Mouse (Mus musculus) heart, adult 8-10 months (tissue): Measurements from ENCODE around the gene Osbp2. TPM values are rescaled to one million over a fixed set of nuclear protein-coding genes. Genes with fewer than 3 reads are reported as not detected.

ENCODE experiments used
- DNase-seq: peaks from one replicate; pipeline ENCODE4 v3.0.0; 2022; ENCODE audit warnings: low spot score
- total RNA-seq, 4 experiments: library from RNA; stranded (reverse); gene quantifications; 2 replicates each; pipeline ENCODE4 v1.2.4; 2022

Gene Osbp2
- total RNA-seq, 4 experiments from 2014 or later = 17.0 to 22.2 (median 20.1) TPM

- no peak for DNase-seq
Observed at GRCm38 (mm10) chr11:3761339-3761738, 102.4 kb downstream of the Osbp2 start.

GRCm38 (mm10) chr11:3759433-3759832 lies 104.3 kb downstream of the Osbp2 start:
- no peak for DNase-seq

DNA sequence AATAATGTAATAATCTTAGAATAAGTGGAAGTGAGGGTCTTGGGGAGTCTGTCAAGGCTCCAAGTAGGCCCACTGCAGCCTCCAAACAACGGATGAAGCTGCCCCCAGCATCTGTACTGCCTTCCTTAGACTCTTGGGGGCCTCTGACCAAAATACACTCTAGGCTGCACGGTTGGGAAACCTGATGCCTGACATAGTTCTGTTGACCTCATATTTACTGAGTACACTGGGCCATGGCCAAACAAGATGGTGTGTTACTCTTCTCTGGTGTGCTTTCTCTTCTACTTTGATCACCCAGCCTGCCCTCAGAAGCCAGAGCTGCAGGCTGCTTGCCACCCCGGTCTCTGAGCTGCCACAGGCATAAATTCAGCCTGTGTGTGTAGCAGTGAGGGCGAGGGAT lies 108.4 kb downstream of the Osbp2 start:
- no peak for DNase-seq

- no peak for DNase-seq
Observed at GRCm38 (mm10) chr11:3754685-3755084, 109.0 kb downstream of the Osbp2 start.

- DNase-seq = no peak
Observed at GRCm38 (mm10) chr11:3753897-3754296, 109.8 kb downstream of the Osbp2 start.

GRCm38 (mm10) chr11:3752766-3753165 lies 110.9 kb downstream of the Osbp2 start:
- DNase-seq = no peak

DNA sequence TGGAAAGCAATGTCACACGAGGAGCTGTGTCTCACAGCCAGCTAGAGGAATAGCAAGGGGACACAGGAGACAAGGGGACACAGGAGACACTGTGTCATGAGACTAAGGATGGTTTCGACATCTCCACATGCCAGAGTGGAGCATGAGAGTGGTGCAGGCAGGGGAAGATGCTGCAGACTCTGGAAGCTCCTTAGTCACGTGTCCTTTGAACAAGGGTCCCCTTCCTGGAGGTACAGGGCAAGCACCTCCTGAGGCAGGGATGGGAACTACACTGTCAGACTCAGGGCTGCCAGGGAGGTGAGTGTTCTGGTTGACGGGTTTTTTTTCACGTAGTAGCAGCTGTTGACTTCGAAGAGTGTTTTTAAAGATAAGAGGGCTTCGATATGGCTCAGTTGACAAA lies 113.9 kb downstream of the Osbp2 start:
- DNase-seq = no peak

- DNase-seq = no peak
Observed at GRCm38 (mm10) chr11:3742449-3742848, 121.3 kb downstream of the Osbp2 start.

DNA sequence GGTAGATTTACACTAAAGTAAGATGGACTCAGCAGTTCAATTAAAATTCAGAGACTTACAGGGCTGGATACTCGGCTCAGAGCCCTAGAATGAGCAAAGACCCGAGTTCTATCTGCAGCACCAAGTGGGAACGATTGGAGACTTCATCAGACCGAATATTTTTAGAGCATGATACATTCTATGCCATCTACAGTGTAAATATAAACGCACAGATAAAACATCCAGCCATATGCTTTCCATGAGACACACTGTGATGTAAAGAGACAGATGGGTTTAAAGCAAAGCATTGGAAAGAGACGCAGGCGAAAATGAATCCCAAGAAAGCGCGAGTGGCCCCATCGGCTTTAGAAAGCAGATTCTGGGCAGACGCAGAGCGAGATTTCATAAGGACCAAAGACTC lies 122.5 kb downstream of the Osbp2 start:
- no peak for DNase-seq

DNA sequence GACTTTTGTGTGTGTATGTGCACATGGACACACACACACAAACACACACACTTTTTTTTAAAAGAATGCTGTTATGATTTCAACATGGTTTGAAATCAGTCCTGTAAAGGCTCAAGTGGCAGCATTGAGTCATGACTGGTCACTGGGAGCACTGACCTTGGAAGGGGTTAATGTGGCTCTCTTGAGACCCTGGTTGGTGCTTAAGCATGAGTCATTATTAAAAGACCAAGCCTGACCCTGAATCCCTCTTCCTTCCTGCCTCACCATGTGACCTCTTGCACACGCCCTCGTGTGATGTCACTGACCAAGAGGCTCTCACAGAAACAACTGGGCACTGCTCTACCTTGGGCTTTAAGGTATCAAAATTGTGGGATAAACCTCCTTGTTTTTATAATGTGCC lies 124.9 kb downstream of the Osbp2 start:
- no peak for DNase-seq

DNA sequence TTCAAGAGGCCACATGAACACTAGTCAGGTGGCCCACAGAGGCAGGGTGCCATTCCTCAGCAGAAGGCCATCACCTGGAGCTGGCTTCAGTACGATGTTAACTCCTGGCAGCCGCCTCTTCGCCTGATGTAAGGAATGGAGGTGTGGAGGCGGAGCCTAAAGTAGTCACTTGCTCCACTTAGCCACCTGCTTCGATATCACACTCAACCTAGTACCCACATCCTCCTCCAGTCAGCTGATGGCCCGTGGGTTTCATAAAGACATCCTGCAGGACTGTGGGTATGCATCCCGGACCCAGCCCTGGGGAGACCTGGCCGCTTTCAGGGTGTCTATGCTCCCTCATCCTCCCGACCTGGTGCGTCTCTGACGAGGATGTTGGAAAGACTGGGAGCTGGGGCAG lies 128.0 kb downstream of the Osbp2 start:
- no peak for DNase-seq

- no peak for DNase-seq
Observed at GRCm38 (mm10) chr11:3733933-3734636, 129.6 kb downstream of the Osbp2 start.

DNA sequence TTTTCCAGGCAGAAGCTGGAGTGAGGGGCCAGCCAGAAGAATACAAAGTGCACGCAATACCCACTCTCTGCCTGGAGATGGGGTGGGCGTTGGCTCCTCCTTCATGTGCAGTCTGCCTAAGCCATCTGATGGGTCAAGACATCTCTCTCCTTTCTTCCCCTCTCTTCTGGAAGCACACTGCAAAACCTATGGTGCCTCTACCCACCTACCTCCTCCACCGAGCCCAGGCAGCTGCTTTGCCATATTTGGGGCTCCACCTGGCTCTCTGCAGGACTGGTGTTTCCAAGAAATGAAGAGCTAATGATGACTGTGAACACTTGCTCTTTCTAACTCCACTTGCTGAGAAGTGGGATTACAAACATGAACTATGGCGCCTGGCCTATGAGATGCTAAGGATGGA lies 132.2 kb downstream of the Osbp2 start:
- DNase-seq = no peak

- DNase-seq = no peak
Observed at GRCm38 (mm10) chr11:3727438-3728105, 136.1 kb downstream of the Osbp2 start.

GRCm38 (mm10) chr11:3725331-3726054 lies 138.2 kb downstream of the Osbp2 start:
- DNase-seq = no peak

DNA sequence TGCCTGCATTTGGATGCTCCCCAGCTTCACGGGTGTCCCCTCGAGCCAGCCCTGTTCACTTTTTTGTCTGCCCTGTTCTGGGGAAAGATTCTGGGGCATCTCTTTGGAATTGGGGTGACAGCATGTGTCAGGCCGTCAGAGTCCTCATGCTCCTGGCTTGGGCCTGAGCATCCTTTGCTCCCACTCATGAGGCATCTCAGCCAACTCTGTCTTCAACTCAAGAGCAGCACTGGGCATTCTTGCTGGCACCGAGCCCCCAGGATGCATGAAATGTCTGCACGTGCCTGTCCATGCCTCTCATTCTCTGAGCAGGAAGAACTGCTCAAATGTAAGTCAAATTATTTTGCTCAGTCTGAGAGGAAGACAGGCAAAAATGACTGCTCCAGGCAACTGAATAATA lies 139.0 kb downstream of the Osbp2 start:
- no peak for DNase-seq

- peak; percentile 3 for DNase-seq
Observed at GRCm38 (mm10) chr11:3723910-3724309, 139.8 kb downstream of the Osbp2 start.

DNA sequence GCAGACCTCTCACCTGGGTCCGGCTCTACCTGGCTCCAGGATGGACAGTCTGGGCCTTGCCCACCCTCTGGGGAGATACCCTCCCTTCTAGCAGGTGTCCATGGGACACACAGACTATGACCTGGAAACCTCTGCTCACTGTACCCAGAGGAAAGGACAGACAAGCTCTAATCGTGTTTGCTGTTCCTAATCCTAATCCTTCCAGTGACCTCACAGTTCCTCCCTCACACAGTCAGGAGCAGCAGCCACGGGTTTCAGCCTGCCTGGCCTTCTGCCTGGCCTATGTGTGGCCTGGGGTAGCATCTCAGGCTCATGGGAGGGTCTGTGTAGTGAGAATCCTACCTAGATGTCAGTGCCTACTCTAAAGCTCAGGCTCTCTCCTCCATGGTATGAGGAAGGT lies 140.8 kb downstream of the Osbp2 start:
- DNase-seq = no peak

DNA sequence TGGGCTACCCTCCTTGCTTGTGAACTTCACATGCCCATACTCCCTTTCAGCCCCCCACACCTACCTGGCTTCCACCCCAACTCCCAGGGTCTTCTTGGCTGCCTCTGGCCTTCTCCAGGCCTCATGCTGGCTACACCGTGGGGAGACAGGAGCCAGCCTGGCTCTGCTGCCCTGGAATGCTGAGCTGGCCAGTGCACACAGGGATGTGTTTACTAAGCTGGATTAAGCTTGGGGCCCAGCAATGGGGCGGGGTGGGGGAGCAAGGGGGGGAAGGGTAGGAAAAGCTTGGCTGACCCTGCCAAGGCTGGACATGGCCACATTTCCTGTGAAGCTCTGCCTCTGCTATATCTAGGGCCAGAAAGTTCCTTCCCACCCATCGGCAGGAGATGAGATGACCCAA lies 141.7 kb downstream of the Osbp2 start:
- no peak for DNase-seq

- no peak for DNase-seq
Observed at GRCm38 (mm10) chr11:3716662-3717061, 147.0 kb downstream of the Osbp2 start.

DNA sequence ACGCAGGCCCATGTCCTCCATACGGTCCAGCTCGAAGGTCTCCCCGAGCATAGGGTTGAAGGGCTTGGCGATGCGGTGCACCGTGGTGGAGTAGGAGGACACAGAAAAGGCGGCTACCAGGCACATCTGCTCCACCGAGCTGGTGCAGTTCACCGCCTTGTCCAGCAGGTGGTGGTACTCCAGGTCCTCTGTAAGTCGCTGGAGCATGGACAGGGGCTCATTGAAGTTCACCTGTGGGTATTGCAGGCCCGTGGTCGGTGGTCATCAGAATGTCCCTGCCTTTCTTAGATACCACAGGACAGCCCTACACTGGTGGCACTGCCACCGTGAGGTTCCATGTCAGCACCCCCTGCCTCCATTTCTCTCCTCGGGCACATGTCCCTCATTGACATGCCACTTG lies 149.2 kb downstream of the Osbp2 start:
- peak; percentile 12 for DNase-seq

DNA sequence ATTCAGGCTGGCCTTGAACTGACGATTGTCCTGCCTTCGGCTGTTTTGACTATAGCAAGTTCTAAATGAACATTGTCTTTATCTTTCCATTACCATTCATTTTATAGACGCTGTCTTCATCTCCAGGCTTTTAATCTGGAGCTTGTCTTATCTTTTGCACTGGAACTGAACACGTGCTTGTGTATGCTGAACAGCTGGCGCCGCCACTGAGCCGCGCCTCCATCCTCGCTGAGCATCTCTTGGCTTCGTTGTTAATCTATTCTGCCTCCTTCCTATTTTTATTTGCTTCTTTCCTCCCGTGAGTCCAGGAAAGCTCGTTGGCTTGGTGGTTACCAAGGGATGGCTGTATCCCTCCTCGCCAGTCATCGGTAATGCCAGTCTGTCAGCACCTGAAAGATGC lies 153.5 kb downstream of the Osbp2 start:
- DNase-seq = no peak

DNA sequence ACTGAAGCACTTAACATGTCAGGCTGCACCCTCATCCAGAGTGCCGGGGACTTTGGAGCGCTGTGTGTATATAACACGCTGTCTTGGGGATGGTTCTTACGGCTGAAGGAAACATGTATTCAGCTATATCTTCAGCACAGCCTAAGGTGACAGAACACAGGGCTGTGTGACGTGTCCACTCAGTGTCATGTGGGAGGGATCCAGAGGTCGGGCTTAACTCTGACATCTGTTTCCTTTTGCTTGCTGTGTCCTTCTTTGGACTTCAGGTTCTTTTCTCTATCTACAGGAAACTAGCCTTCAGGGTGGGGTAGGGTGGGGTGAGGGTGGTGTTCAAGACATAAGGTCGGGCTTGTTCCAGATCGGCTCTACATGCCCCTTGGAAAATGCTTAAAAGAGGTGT lies 156.6 kb downstream of the Osbp2 start:
- DNase-seq = no peak
